Mouse (Mus musculus) forebrain, embryonic 10.5 days (tissue): ENCODE measurements around the gene Tmem258. TPM values are rescaled to one million over a fixed set of nuclear protein-coding genes. Genes with fewer than 3 reads are reported as not detected.
"Not testable (repeated sequence)": the region's sequence is repeated elsewhere in the genome, so short reads cannot be mapped to it uniquely, and the experiment has no call there.

Experiments
- DNase-seq: peaks from one replicate; pipeline ENCODE4 v3.0.0-alpha.2; 2017; ENCODE audit warnings: low spot score; ENCODE audit errors: extremely low spot score
- H3K27ac ChIP-seq: fragments of 300-500 bp; sonication (generic); 2 replicates; pipeline ENCODE4 v1.5.1; 2016; ENCODE audit warnings: mild to moderate bottlenecking
- H3K27me3 ChIP-seq: fragments of 300-500 bp; sonication (generic); 2 replicates; pipeline ENCODE4 v1.6.1; 2016; ENCODE audit warnings: mild to moderate bottlenecking; ENCODE audit not compliant: poor library complexity, severe bottlenecking
- H3K36me3 ChIP-seq: fragments of 300-500 bp; sonication (generic); replicated peaks from 2 replicates; pipeline ENCODE4 v1.6.1; 2016; ENCODE audit warnings: mild to moderate bottlenecking, moderate library complexity
- H3K4me1 ChIP-seq: fragments of 300-500 bp; sonication (generic); 2 replicates; pipeline ENCODE4 v1.6.1; 2016
- H3K4me3 ChIP-seq: fragments of 300-500 bp; sonication (generic); 2 replicates; pipeline ENCODE4 v1.5.1; 2016; ENCODE audit warnings: mild to moderate bottlenecking, moderate library complexity
- H3K9me3 ChIP-seq: fragments of 300-500 bp; sonication (generic); 2 replicates; pipeline ENCODE4 v1.6.1; 2016; ENCODE audit warnings: mild to moderate bottlenecking, moderate library complexity
- WGBS: fragments of 180-500 bp; shearing (Covaris S2); methylation state at CpG from one replicate; pipeline ENCODE4 v1.1.7; 2016; 5-methylcytosine and 5-hydroxymethylcytosine counted together
- polyA plus RNA-seq: library from polyadenylated mRNA; unstranded; fragments of >200 nt; fragmentation: Nextera tagmentation; extraction: Ambion mirVana; gene quantifications from 2 replicates; pipeline ENCODE4 v1.2.1, GENCODE M21; 2016

Tmem258 gene
- polyA plus RNA-seq, result 362 and 373 TPM in 2 replicates

GRCm38 (mm10) chr19:10203848-10204615 lies at the start of gene Tmem258, which contains the start of gene Fen1:
Gene Tmem258, plus strand, starts transcription at chr19:10204014.
Gene Fen1, minus strand, starts transcription at chr19:10204169.
- Histone ChIP-seq H3K4me3 (peak within 1 kb of the TSS; percentile 98), H3K36me3 (peaks cover 64% of the 10 kb centered on the region)
- WGBS, result under 1% methylated on average over 40 of the region's 40 CpGs

GRCm38 (mm10) chr19:10157725-10158124 lies 46.1 kb upstream of the Tmem258 start:
- no peak for DNase-seq
- Histone ChIP-seq H3K27me3 (no peaks in the 10 kb centered on the region), H3K4me1 (no peaks in the 10 kb centered on the region), H3K27ac (no peak overlapping the region), H3K36me3 (no peaks in the 10 kb centered on the region), H3K4me3 (no peak overlapping the region), H3K9me3 (peaks cover 6% of the 10 kb centered on the region; the same call in 1 of the 2 replicates)
- 82% methylated on average over 2 of the region's 2 CpGs for WGBS

More at GRCm38 (mm10) chr19:10203848-10204615, at the start of gene Tmem258, which contains the start of gene Fen1:
- Histone ChIP-seq H3K27me3 (no peaks in the 10 kb centered on the region), H3K27ac (peak within 1 kb of the TSS; percentile 98), H3K4me1 (peaks cover 17% of the 10 kb centered on the region), H3K9me3 (no peaks in the 10 kb centered on the region)
- DNase-seq, result peak; percentile 93

GRCm38 (mm10) chr19:10163896-10164295 lies 39.9 kb upstream of the Tmem258 start:
- H3K9me3 ChIP-seq, result no peaks in the 10 kb centered on the region

GRCm38 (mm10) chr19:10165928-10166327 lies 37.9 kb upstream of the Tmem258 start:
- H3K27me3 ChIP-seq, DNase-seq, H3K4me3 ChIP-seq, H3K36me3 ChIP-seq, H3K4me1 ChIP-seq, H3K9me3 ChIP-seq, H3K27ac ChIP-seq: not testable (repeated sequence)
- 81% methylated on average over 4 of the region's 4 CpGs for WGBS

More at GRCm38 (mm10) chr19:10163896-10164295, 39.9 kb upstream of the Tmem258 start:
- WGBS, result 91% methylated on average over 3 of the region's 3 CpGs
- no peak overlapping the region for H3K27ac ChIP-seq
- H3K4me3 ChIP-seq, result no peak overlapping the region
- DNase-seq, result no peak
- H3K27me3 ChIP-seq, result no peaks in the 10 kb centered on the region
- no peaks in the 10 kb centered on the region for H3K36me3 ChIP-seq
- H3K4me1 ChIP-seq, result no peaks in the 10 kb centered on the region

GRCm38 (mm10) chr19:10167112-10167511 lies 36.7 kb upstream of the Tmem258 start:
- Histone ChIP-seq H3K4me3 (no peak overlapping the region), H3K9me3 (no peaks in the 10 kb centered on the region), H3K27me3 (no peaks in the 10 kb centered on the region), H3K27ac (no peak overlapping the region), H3K4me1 (no peaks in the 10 kb centered on the region), H3K36me3 (no peaks in the 10 kb centered on the region)
- WGBS, result 87% methylated on average over 4 of the region's 4 CpGs
- DNase-seq, result no peak

GRCm38 (mm10) chr19:10167951-10168350 lies 35.9 kb upstream of the Tmem258 start:
- H3K9me3 ChIP-seq, result no peaks in the 10 kb centered on the region
- no peak for DNase-seq

GRCm38 (mm10) chr19:10168441-10168840 lies 35.4 kb upstream of the Tmem258 start:
- H3K27me3 ChIP-seq, result no peaks in the 10 kb centered on the region
- DNase-seq, result no peak
- H3K27ac ChIP-seq, result no peak overlapping the region
- no peaks in the 10 kb centered on the region for H3K9me3 ChIP-seq
- H3K4me1 ChIP-seq, result no peaks in the 10 kb centered on the region
- no peaks in the 10 kb centered on the region for H3K36me3 ChIP-seq
- no peak overlapping the region for H3K4me3 ChIP-seq
- WGBS, result 89% methylated on average over 3 of the region's 3 CpGs

More at GRCm38 (mm10) chr19:10167951-10168350, 35.9 kb upstream of the Tmem258 start:
- H3K36me3 ChIP-seq, result no peaks in the 10 kb centered on the region
- H3K27ac ChIP-seq, result no peak overlapping the region
- no peaks in the 10 kb centered on the region for H3K4me1 ChIP-seq
- H3K4me3 ChIP-seq, result no peak overlapping the region
- 94% methylated on average over 1 of the region's 1 CpGs for WGBS
- H3K27me3 ChIP-seq, result no peaks in the 10 kb centered on the region

GRCm38 (mm10) chr19:10169179-10169578 lies 34.6 kb upstream of the Tmem258 start:
- Histone ChIP-seq H3K4me1 (no peaks in the 10 kb centered on the region), H3K27ac (no peak overlapping the region), H3K4me3 (no peak overlapping the region), H3K9me3 (no peaks in the 10 kb centered on the region), H3K36me3 (no peaks in the 10 kb centered on the region), H3K27me3 (no peaks in the 10 kb centered on the region)
- no peak for DNase-seq

- not testable (repeated sequence) for DNase-seq
- 71% methylated on average over 3 of the region's 3 CpGs for WGBS
Measured at GRCm38 (mm10) chr19:10169692-10170330, 34.0 kb upstream of the Tmem258 start.

GRCm38 (mm10) chr19:10170466-10170865 lies 33.3 kb upstream of the Tmem258 start:
- 43% methylated on average over 1 of the region's 1 CpGs for WGBS

More at GRCm38 (mm10) chr19:10169692-10170330, 34.0 kb upstream of the Tmem258 start:
- not testable (repeated sequence) for H3K27ac ChIP-seq, H3K4me3 ChIP-seq, H3K36me3 ChIP-seq, H3K4me1 ChIP-seq, H3K27me3 ChIP-seq, H3K9me3 ChIP-seq

GRCm38 (mm10) chr19:10171359-10171758 lies 32.5 kb upstream of the Tmem258 start:
- DNase-seq, result no peak
- Histone ChIP-seq H3K36me3 (no peaks in the 10 kb centered on the region), H3K27ac (no peak overlapping the region), H3K4me1 (no peaks in the 10 kb centered on the region), H3K27me3 (no peaks in the 10 kb centered on the region), H3K9me3 (no peaks in the 10 kb centered on the region), H3K4me3 (no peak overlapping the region)
- WGBS, result 89% methylated on average over 7 of the region's 7 CpGs

More at GRCm38 (mm10) chr19:10170466-10170865, 33.3 kb upstream of the Tmem258 start:
- Histone ChIP-seq H3K36me3 (no peaks in the 10 kb centered on the region), H3K4me1 (no peaks in the 10 kb centered on the region), H3K27me3 (no peaks in the 10 kb centered on the region), H3K4me3 (no peak overlapping the region), H3K27ac (no peak overlapping the region), H3K9me3 (no peaks in the 10 kb centered on the region)
- no peak for DNase-seq

GRCm38 (mm10) chr19:10171846-10172245 lies 32.0 kb upstream of the Tmem258 start:
- Histone ChIP-seq H3K27ac (no peak overlapping the region), H3K36me3 (no peaks in the 10 kb centered on the region), H3K4me3 (no peak overlapping the region), H3K4me1 (peaks cover 1% of the 10 kb centered on the region; the same call in 1 of the 2 replicates), H3K9me3 (no peaks in the 10 kb centered on the region), H3K27me3 (no peaks in the 10 kb centered on the region)
- no peak for DNase-seq
